Mouse (Mus musculus) lung, postnatal 0 days (tissue): Measurements from ENCODE around the gene Sec23b.

Source experiments
- CTCF ChIP-seq: IDR thresholded peaks from 2 replicates; pipeline ENCODE4 v1.5.1; 2016; ENCODE audit warnings: antibody characterized with exemption, mild to moderate bottlenecking
- EP300 ChIP-seq: IDR thresholded peaks from 2 replicates; pipeline ENCODE4 v1.6.1; 2016; ENCODE audit warnings: antibody characterized with exemption, mild to moderate bottlenecking, control low read depth

DNA sequence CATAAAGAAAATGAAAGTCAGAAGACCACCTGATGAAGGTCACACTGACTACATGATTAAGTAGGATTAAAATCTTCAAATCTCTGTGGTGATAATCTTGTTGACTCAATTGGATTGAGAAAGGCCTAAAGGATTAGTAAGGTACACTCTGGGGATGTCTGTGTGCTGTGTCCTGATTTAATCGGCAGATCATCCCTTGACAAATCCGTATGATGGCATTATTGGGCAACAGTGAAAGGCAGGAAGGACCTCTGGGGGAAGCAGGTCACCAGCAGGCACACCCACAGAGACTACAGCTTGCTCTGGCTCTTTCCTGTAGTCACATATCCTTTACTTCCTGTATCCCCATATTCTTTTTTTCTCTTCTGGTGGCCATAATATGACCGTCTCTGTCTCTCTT, 36.3 kb upstream of the Sec23b start:
- TF ChIP-seq CTCF: no peak
- no peak for TF ChIP-seq EP300
